In genomic region chr11:90080678-90081267, GRCm38 (mm10) we compare ENCODE assay signal across 26 mouse cellular contexts. TPM values are rescaled to one million over a fixed set of nuclear protein-coding genes. Genes with fewer than 3 reads are reported as not detected.
DNase-seq lines count a peak whose midpoint lies in the region; ATAC-seq and TF ChIP-seq lines count a peak whose summit lies in the region.
"Had no signal": no experiment of that assay in that cellular context is flagged by ENCODE, and none has a peak within 500 bp of the region (broad histone marks: within the 10 kb centered on the region; RNA-seq: fewer than 3 reads in every experiment).

No protein-coding gene starts in this region.

- TF ChIP-seq POLR2A in CH12.LX (IDR thresholded peaks at IDR 0.05; ENCODE audit: low read depth, low read length) (no peak), myocyte (IDR thresholded peaks at IDR 0.05; ENCODE audit: insufficient read length, low read depth) (no peak)

- H3K27me3 ChIP-seq in CH12.LX (replicated peaks): no peaks in the 10 kb centered on the region
- H3K27me3 ChIP-seq in myocyte (ENCODE audit: control insufficient read depth, insufficient read depth, insufficient read length): no peaks in the 10 kb centered on the region
- H3K27me3 ChIP-seq in hindbrain, embryonic 13.5 days: no peaks in the 10 kb centered on the region
- H3K27me3 ChIP-seq: embryonic facial prominence, embryonic 12.5 days; forebrain, embryonic 13.5 days; forebrain, embryonic 15.5 days had no signal

- no peaks in the 10 kb centered on the region; a peak in 1 of 4 replicates for H3K4me1 ChIP-seq in CH12.LX (ENCODE audit: control insufficient read depth in 1 of 2, insufficient read depth in 2 of 2)
- H3K4me1 ChIP-seq in hindbrain, embryonic 13.5 days (replicated peaks): 0 out of 2 replicates have a peak, but pooled peaks cover 2% of the 10 kb centered on the region
- H3K4me1 ChIP-seq: embryonic facial prominence, embryonic 10.5 days; forebrain, embryonic 13.5 days; forebrain, embryonic 15.5 days had no signal

- H3K27ac ChIP-seq in CH12.LX (ENCODE audit: insufficient read depth, low read depth): no peak overlapping the region
- H3K27ac ChIP-seq in hindbrain, embryonic 13.5 days: no peak overlapping the region
- H3K27ac ChIP-seq: embryonic facial prominence, embryonic 10.5 days; embryonic facial prominence, embryonic 12.5 days; forebrain, embryonic 13.5 days; forebrain, embryonic 15.5 days had no signal

- TF ChIP-seq CTCF in CH12.LX (conservative IDR thresholded peaks at IDR 0.05 in 1 of 2, IDR thresholded peaks at IDR 0.05 in 1 of 2; ENCODE audit: low read depth in 2 of 2, low read length in 2 of 2): no peak

- dilution Hi-C loops in CH12.LX (cut with MboI; ENCODE audit: extremely low pct_ligation_motif_present, extremely low pct_unique_long_range_greater_than_20kb, low sequenced_read_pairs): no loop called here

- no peak overlapping the region for H3ac ChIP-seq in myocyte (ENCODE audit: control insufficient read depth, insufficient read length)

- no peak for TF ChIP-seq EP300 in CH12.LX (IDR thresholded peaks at IDR 0.05; ENCODE audit: low read length)

- peak overlapping the region; percentile 14; the same call in 1 of the 2 replicates for H3K9ac ChIP-seq in CH12.LX (ENCODE audit: insufficient read depth, low read depth)
- H3K9ac ChIP-seq in hindbrain, embryonic 13.5 days: no peak overlapping the region
- H3K9ac ChIP-seq: embryonic facial prominence, embryonic 12.5 days; forebrain, embryonic 13.5 days; forebrain, embryonic 15.5 days; forebrain, postnatal 0 days had no signal

- DNase-seq in frontal cortex, postnatal 10 days (ENCODE audit: low spot score in 2 of 2): no peak
- DNase-seq in CH12.LX (ENCODE audit: extremely low read depth): no peak
- peak; percentile 61 for DNase-seq in brain, adult 2 months (ENCODE audit: low read depth, low spot score)
- no peak for DNase-seq in retina, embryonic 14.5 days (ENCODE audit: low spot score)
- DNase-seq in cerebellum, postnatal 25 days: no peak
- DNase-seq: adrenal gland, adult 8-10 months; adrenal gland, postnatal 14 days; adrenal gland, postnatal 36 days; B cell, adult 2 months; cerebellum, adult 11 months; cerebellum, adult 18-20 months; cerebellum, adult 8-10 months; cerebellum, adult 9-11 months; cerebellum, postnatal 14 days; forebrain, postnatal 0 days had no signal

- no peaks in the 10 kb centered on the region for H3K79me2 ChIP-seq in CH12.LX (replicated peaks; ENCODE audit: control insufficient read depth, extremely low read depth, insufficient read depth, poor library complexity, severe bottlenecking)
- no peaks in the 10 kb centered on the region for H3K79me2 ChIP-seq in myocyte (ENCODE audit: control insufficient read depth, insufficient read depth)

- 90% methylated on average over 3 of the region's 3 CpGs for WGBS in hindbrain, embryonic 13.5 days

- H3K4me3 ChIP-seq in CH12.LX (replicated peaks in 1 of 3; ENCODE audit: low read depth in 2 of 3, low read length in 2 of 3, poor library complexity in 1 of 3) (no peak overlapping the region), myocyte (no peak overlapping the region)
- H3K4me3 ChIP-seq in hindbrain, embryonic 13.5 days: no peak overlapping the region
- H3K4me3 ChIP-seq: embryonic facial prominence, embryonic 10.5 days; embryonic facial prominence, embryonic 12.5 days; forebrain, embryonic 13.5 days; forebrain, embryonic 15.5 days had no signal

- no peaks in the 10 kb centered on the region for H3K36me3 ChIP-seq in CH12.LX (replicated peaks in 1 of 2; ENCODE audit: control insufficient read depth in 1 of 2, insufficient read depth in 1 of 2, low read length in 1 of 2)
- no peaks in the 10 kb centered on the region for H3K36me3 ChIP-seq in myocyte (ENCODE audit: control insufficient read depth, insufficient read depth)
- H3K36me3 ChIP-seq in hindbrain, embryonic 13.5 days: no peaks in the 10 kb centered on the region
- H3K36me3 ChIP-seq: embryonic facial prominence, embryonic 10.5 days; embryonic facial prominence, embryonic 12.5 days; forebrain, embryonic 15.5 days had no signal

- H3K4me2 ChIP-seq in CH12.LX (ENCODE audit: insufficient read depth, low read depth, poor library complexity, severe bottlenecking) (no peak overlapping the region; the same call in 1 of the 2 replicates), myocyte (ENCODE audit: low read depth) (peak overlapping the region; percentile 9)
- H3K4me2 ChIP-seq in hindbrain, embryonic 13.5 days: no peak overlapping the region
- H3K4me2 ChIP-seq: embryonic facial prominence, embryonic 12.5 days; forebrain, embryonic 13.5 days; forebrain, embryonic 15.5 days had no signal

- no peak for TF ChIP-seq RAD21 in CH12.LX (IDR thresholded peaks at IDR 0.05; ENCODE audit: low read depth, low read length)

- peak; percentile 91 for ATAC-seq in frontal cortex, adult (ENCODE audit: low TSS enrichment)
- ATAC-seq in hindbrain, embryonic 13.5 days (ENCODE audit: low FRiP score): no peak
- ATAC-seq: activated CD4-positive, CD25-positive, alpha-beta regulatory T cell, adult 4 months; CD4-positive, CD25-positive, alpha-beta regulatory T cell, adult 4 months; forebrain, embryonic 13.5 days; forebrain, embryonic 15.5 days; forebrain, postnatal 0 days; Patski had no signal

- no peaks in the 10 kb centered on the region for H3K9me3 ChIP-seq in CH12.LX (replicated peaks; ENCODE audit: low read length)
- no peaks in the 10 kb centered on the region for H3K9me3 ChIP-seq in hindbrain, embryonic 13.5 days
- H3K9me3 ChIP-seq: embryonic facial prominence, embryonic 10.5 days; embryonic facial prominence, embryonic 12.5 days; forebrain, embryonic 13.5 days; forebrain, embryonic 15.5 days had no signal

- in situ Hi-C loops in CH12.LX (cut with MboI; ENCODE audit: low pct_ligation_motif_present, low pct_unique_long_range_greater_than_20kb, low sequenced_read_pairs): no loop called here

TF ChIP-seq in CH12.LX, 34 proteins besides CTCF, POLR2A, EP300 and RAD21:
- TF ChIP-seq TCF12 (IDR thresholded peaks at IDR 0.05; ENCODE audit: low read depth, low read length) (no peak), GABPA (IDR thresholded peaks at IDR 0.05; ENCODE audit: insufficient replicate concordance, low read depth, low read length) (no peak), ZNF384 (IDR thresholded peaks at IDR 0.05; ENCODE audit: low read depth, low read length) (no peak), KAT2A (IDR thresholded peaks at IDR 0.05; ENCODE audit: insufficient replicate concordance, low read length) (no peak), UBTF (IDR thresholded peaks at IDR 0.05; ENCODE audit: low read depth, low read length) (no peak), TBP (conservative IDR thresholded peaks at IDR 0.05; ENCODE audit: low read depth, low read length) (no peak)
TF ChIP-seq in CH12.LX: peak in this region for 0.

TF ChIP-seq in myocyte, 11 proteins besides CTCF, POLR2A, EP300 and RAD21:
- no peak for TF ChIP-seq REST (IDR thresholded peaks at IDR 0.05; ENCODE audit: insufficient read depth, insufficient read length)
- no peak for TF ChIP-seq E2F4 (IDR thresholded peaks at IDR 0.05; ENCODE audit: insufficient read depth)
- TF ChIP-seq CEBPB (IDR thresholded peaks at IDR 0.05; ENCODE audit: insufficient read depth, poor library complexity, severe bottlenecking): no peak
- TF ChIP-seq MYOD1 (IDR thresholded peaks at IDR 0.05; ENCODE audit: control insufficient read depth in 1 of 3, insufficient read length in 2 of 3, low read depth in 2 of 3): no peak
- TF ChIP-seq MYOG (IDR thresholded peaks at IDR 0.05; ENCODE audit: control insufficient read depth in 1 of 3, insufficient read depth in 1 of 3, insufficient read length in 2 of 3, low read depth in 2 of 3): no peak
- no peak for TF ChIP-seq TCF12 (IDR thresholded peaks at IDR 0.05; ENCODE audit: insufficient read depth, poor library complexity, severe bottlenecking)
- TF ChIP-seq USF1 (IDR thresholded peaks at IDR 0.05; ENCODE audit: low read depth): no peak
- TF ChIP-seq POLR2AphosphoS2 (IDR thresholded peaks at IDR 0.05; ENCODE audit: insufficient read length, low read depth): no peak
- no peak for TF ChIP-seq MAX (IDR thresholded peaks at IDR 0.05; ENCODE audit: low read depth)

RNA-seq across cellular contexts. Expression of gene Tmem100, which starts 50.6 kb away (rescaled TPM):
- total RNA-seq in CH12.LX (2012; rRNA removed) (0.17 and 0.30 TPM in 2 replicates), CH12.LX (2014; rRNA removed) (1.0 and 1.2 TPM in 2 replicates)
- polyA plus RNA-seq in CH12.LX (2012; ENCODE audit: insufficient read length, low read depth) (3.5 and 3.6 TPM in 2 replicates), myocyte (2012; fragmentation: generic; extraction: Trizol) (not detected)
- polyA plus RNA-seq in hindbrain, embryonic 13.5 days (2015; fragmentation: Nextera tagmentation; extraction: Ambion mirVana): 11.9 and 13.8 TPM in 2 replicates
- total RNA-seq: MEL had no signal
- polyA plus RNA-seq: activated CD4-positive, CD25-positive, alpha-beta regulatory T cell, adult 4 months; CD4-positive, CD25-positive, alpha-beta regulatory T cell, adult 4 months; Patski had no signal
